Mouse (Mus musculus) liver, postnatal 0 days (tissue): ENCODE measurements around the gene Fbxl5. TPM values are rescaled to one million over a fixed set of nuclear protein-coding genes. Genes with fewer than 3 reads are reported as not detected.

Source experiments
- ATAC-seq: fragments of 200-750 bp; cut with Nextera tagmentation; 2 replicates; pipeline ENCODE4 v1.8.0; 2017; ENCODE audit warnings: mild to moderate bottlenecking, moderate library complexity
- DNase-seq: peaks from one replicate; pipeline ENCODE4 v3.0.0-alpha.2; 2016
- H3K27ac ChIP-seq: fragments of 300-500 bp; sonication (generic); 2 replicates; pipeline ENCODE4 v1.5.1; 2014; ENCODE audit warnings: antibody characterized with exemption, moderate library complexity, mild to moderate bottlenecking, low read depth
- H3K27me3 ChIP-seq: fragments of 300-500 bp; sonication (generic); 2 replicates; pipeline ENCODE4 v1.6.1; 2014; ENCODE audit warnings: low read length, control low read depth, mixed read lengths; ENCODE audit not compliant: insufficient read depth
- H3K36me3 ChIP-seq: fragments of 300-500 bp; sonication (generic); replicated peaks from 2 replicates; pipeline ENCODE4 v1.6.1; 2014; ENCODE audit warnings: mild to moderate bottlenecking, control low read depth, low read length, moderate library complexity, mixed read lengths; ENCODE audit not compliant: insufficient read depth
- H3K4me1 ChIP-seq: fragments of 300-500 bp; sonication (generic); 2 replicates; pipeline ENCODE4 v1.6.1; 2014; ENCODE audit warnings: antibody characterized with exemption, mild to moderate bottlenecking, control low read depth; ENCODE audit not compliant: insufficient read depth
- H3K4me2 ChIP-seq: fragments of 300-500 bp; sonication (generic); 2 replicates; pipeline ENCODE4 v1.6.1; 2014; ENCODE audit warnings: low read depth, mild to moderate bottlenecking, low read length, moderate library complexity, mixed read lengths
- H3K4me3 ChIP-seq: fragments of 300-500 bp; sonication (generic); 2 replicates; pipeline ENCODE4 v1.5.1; 2014; ENCODE audit warnings: low read depth, low read length
- H3K9ac ChIP-seq: fragments of 300-500 bp; sonication (generic); replicated peaks from 2 replicates; pipeline ENCODE4 v1.6.1; 2014; ENCODE audit warnings: mild to moderate bottlenecking, moderate library complexity
- H3K9me3 ChIP-seq: fragments of 300-500 bp; sonication (generic); 2 replicates; pipeline ENCODE4 v1.6.1; 2016; ENCODE audit warnings: mild to moderate bottlenecking, control low read depth, low read length, mixed read lengths
- CTCF ChIP-seq: sonication (generic); IDR thresholded peaks from 2 replicates; pipeline ENCODE4 v1.5.1; 2016; ENCODE audit warnings: antibody characterized with exemption, low read depth
- EP300 ChIP-seq: IDR thresholded peaks from 2 replicates; pipeline ENCODE4 v1.6.1; 2016; ENCODE audit warnings: antibody characterized with exemption, low read depth, mild to moderate bottlenecking
- WGBS: fragments of 180-500 bp; shearing (Covaris S2); extraction: QIAGEN DNeasy Blood & Tissue Kit; methylation state at CpG from one replicate; pipeline ENCODE4 v1.1.7; 2014; ENCODE audit not compliant: insufficient replicate concordance; 5-methylcytosine and 5-hydroxymethylcytosine counted together
- polyA plus RNA-seq: library from polyadenylated mRNA; unstranded; fragments of >200 nt; fragmentation: Nextera tagmentation; extraction: Ambion mirVana; gene quantifications from 2 replicates; pipeline ENCODE4 v1.2.1, GENCODE M21; 2015

The Fbxl5 gene
- polyA plus RNA-seq, 1 experiment from 2014 or later = 15.9 TPM

GRCm38 (mm10) chr5:43822824-43823223 lies 1.4 kb upstream of the Fbxl5 start:
- Histone ChIP-seq H3K36me3 (no peaks in the 10 kb centered on the region), H3K9ac (no peak overlapping the region), H3K4me1 (no peaks in the 10 kb centered on the region), H3K4me2 (no peak overlapping the region), H3K27me3 (no peaks in the 10 kb centered on the region), H3K4me3 (no peak overlapping the region), H3K27ac (no peak overlapping the region), H3K9me3 (no peaks in the 10 kb centered on the region)
- DNase-seq = no peak
- ATAC-seq = no peak
- TF ChIP-seq CTCF (no peak), EP300 (no peak)
- WGBS = 60% methylated on average over 3 of the region's 3 CpGs

DNA sequence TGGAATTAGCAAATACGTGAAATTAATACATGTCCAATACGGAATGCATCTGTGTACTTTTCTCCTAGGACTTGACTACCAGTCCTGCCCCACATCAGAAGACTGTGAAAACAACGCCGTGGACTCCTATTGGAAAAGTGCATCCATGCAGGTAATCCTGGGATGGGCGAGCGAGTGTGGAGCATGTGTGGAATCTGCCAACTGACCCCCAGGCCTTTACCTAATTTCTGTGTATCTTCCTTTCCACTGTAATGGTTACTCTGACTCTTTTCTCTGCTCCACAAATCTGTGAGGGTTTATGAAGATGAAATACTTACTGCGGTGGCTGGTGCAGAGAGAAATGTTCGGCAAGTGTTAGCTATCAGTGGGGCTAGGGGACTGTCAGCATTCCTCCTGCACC lies 761 bp upstream of the Fbxl5 start:
- WGBS = 88% methylated on average over 8 of the region's 8 CpGs
- H3K9me3 ChIP-seq = no peaks in the 10 kb centered on the region
- H3K9ac ChIP-seq = no peak overlapping the region
- no peaks in the 10 kb centered on the region for H3K36me3 ChIP-seq
- TF ChIP-seq CTCF (no peak), EP300 (no peak)
- H3K27me3 ChIP-seq = no peaks in the 10 kb centered on the region
- H3K4me3 ChIP-seq = no peak overlapping the region
- H3K27ac ChIP-seq = no peak overlapping the region
- DNase-seq (no peak), ATAC-seq (no peak)
- no peaks in the 10 kb centered on the region for H3K4me1 ChIP-seq
- H3K4me2 ChIP-seq = no peak overlapping the region

- H3K36me3 ChIP-seq = no peaks in the 10 kb centered on the region
- TF ChIP-seq EP300 (no peak), CTCF (no peak)
- H3K9me3 ChIP-seq = no peaks in the 10 kb centered on the region
- no peak overlapping the region for H3K9ac ChIP-seq
- H3K27ac ChIP-seq = no peak overlapping the region
- ATAC-seq (no peak), DNase-seq (no peak)
- H3K4me1 ChIP-seq = no peaks in the 10 kb centered on the region
- no peak overlapping the region for H3K4me2 ChIP-seq
- no peak overlapping the region for H3K4me3 ChIP-seq
- 63% methylated on average over 11 of the region's 11 CpGs for WGBS
- H3K27me3 ChIP-seq = no peaks in the 10 kb centered on the region
These were observed 653 bp downstream of the Fbxl5 start for GRCm38 (mm10) chr5:43820785-43821184.

DNA sequence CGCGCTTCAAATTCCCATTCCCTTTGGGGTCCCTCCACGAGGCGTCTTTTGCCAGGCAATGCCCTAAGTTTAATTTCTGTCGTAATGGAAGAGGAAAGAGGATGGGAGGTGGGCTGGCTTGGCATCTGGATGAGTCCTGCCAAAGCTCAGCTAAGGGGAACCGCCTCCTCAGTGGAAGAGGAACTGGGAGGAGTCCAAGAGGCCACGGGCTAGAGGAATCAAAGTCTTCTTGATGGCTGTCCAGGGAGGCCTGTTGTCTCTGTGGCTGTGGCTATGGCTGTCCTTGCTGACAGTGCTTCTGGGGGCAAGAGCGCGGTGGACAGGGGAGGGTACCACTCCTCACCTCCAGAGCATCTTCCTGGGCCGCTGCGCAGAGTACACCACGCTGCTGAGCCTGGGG lies 2.7 kb downstream of the Fbxl5 start, which contains the start of gene Bst1:
Gene Bst1 (plus strand): TSS at position 191 of the 400 bp plus-strand sequence.
- Histone ChIP-seq H3K9me3 (no peaks in the 10 kb centered on the region), H3K4me1 (no peaks in the 10 kb centered on the region), H3K27ac (no peak within 1 kb of the TSS), H3K4me3 (peak within 1 kb of the TSS; percentile 21), H3K27me3 (no peaks in the 10 kb centered on the region), H3K9ac (no peak within 1 kb of the TSS), H3K36me3 (no peaks in the 10 kb centered on the region), H3K4me2 (peak within 1 kb of the TSS; percentile 44)
- 0 out of 2 replicates have a peak, but pooled peaks have one; percentile 13 for ATAC-seq
- TF ChIP-seq CTCF (no peak), EP300 (no peak)
- peak; percentile 31 for DNase-seq
- WGBS = 52% methylated on average over 12 of the region's 12 CpGs

GRCm38 (mm10) chr5:43815769-43816168 lies 5.7 kb downstream of the Fbxl5 start:
- DNase-seq (no peak), ATAC-seq (no peak)

GRCm38 (mm10) chr5:43814536-43814935 lies 6.9 kb downstream of the Fbxl5 start:
- Histone ChIP-seq H3K4me2 (no peak overlapping the region), H3K27ac (no peak overlapping the region), H3K4me1 (peaks cover 5% of the 10 kb centered on the region; the same call in 1 of the 2 replicates), H3K4me3 (no peak overlapping the region), H3K36me3 (no peaks in the 10 kb centered on the region), H3K9me3 (no peaks in the 10 kb centered on the region), H3K9ac (no peak overlapping the region), H3K27me3 (no peaks in the 10 kb centered on the region)
- DNase-seq (no peak), ATAC-seq (no peak)
- 74% methylated on average over 2 of the region's 2 CpGs for WGBS
- TF ChIP-seq EP300 (no peak), CTCF (no peak)

More at GRCm38 (mm10) chr5:43815769-43816168, 5.7 kb downstream of the Fbxl5 start:
- no peak for TF ChIP-seq EP300
- TF ChIP-seq CTCF = no peak
- no peaks in the 10 kb centered on the region for H3K27me3 ChIP-seq
- no peak overlapping the region for H3K4me3 ChIP-seq
- H3K9me3 ChIP-seq = no peaks in the 10 kb centered on the region
- H3K4me2 ChIP-seq = no peak overlapping the region
- no peak overlapping the region for H3K9ac ChIP-seq
- no peaks in the 10 kb centered on the region for H3K36me3 ChIP-seq
- WGBS = 43% methylated on average over 1 of the region's 1 CpGs
- H3K4me1 ChIP-seq = peaks cover 5% of the 10 kb centered on the region; the same call in 1 of the 2 replicates
- H3K27ac ChIP-seq = no peak overlapping the region

- Histone ChIP-seq H3K27ac (no peak overlapping the region), H3K4me1 (peaks cover 10% of the 10 kb centered on the region; the same call in 1 of the 2 replicates), H3K9me3 (no peaks in the 10 kb centered on the region), H3K9ac (no peak overlapping the region), H3K27me3 (no peaks in the 10 kb centered on the region), H3K4me2 (no peak overlapping the region), H3K36me3 (no peaks in the 10 kb centered on the region), H3K4me3 (no peak overlapping the region)
- ATAC-seq (no peak), DNase-seq (no peak)
- TF ChIP-seq EP300 (no peak), CTCF (no peak)
- WGBS = 61% methylated on average over 1 of the region's 1 CpGs
These were observed 10.9 kb downstream of the Fbxl5 start for GRCm38 (mm10) chr5:43810427-43811062.
